Comparison of ENCODE assay signal across 8 mouse cellular contexts in the genomic region with DNA sequence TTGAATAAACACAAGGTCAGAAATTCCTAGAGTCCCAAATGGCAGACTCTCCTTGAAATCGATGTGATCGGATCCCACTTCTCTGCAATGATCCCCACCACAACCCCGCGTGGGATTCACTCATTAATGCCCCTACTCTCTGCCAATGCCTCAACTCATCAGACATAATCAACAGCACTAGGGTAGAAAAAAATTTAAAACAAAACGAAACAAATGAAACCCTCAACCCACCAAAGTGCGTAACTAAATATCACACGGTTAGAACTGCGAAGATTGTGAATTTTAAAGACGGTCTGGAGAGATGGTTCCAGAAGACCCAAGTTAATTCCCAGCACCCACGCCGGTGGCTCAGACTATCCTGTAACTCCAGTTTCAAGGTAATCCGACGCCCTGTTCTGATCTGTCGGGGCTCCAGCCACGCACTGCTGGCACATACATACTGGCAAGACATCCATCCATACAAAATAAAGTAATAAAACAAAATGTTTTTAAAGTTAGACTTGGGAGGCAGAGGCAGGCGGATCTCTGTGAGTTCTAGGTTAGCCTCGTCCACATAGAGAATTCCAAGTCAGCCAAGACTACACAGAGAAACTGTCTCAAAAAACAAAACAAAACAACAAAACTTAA. TPM values are rescaled to one million over a fixed set of nuclear protein-coding genes. Genes with fewer than 3 reads are reported as not detected.
DNase-seq lines count a peak whose midpoint lies in the region; ATAC-seq and TF ChIP-seq lines count a peak whose summit lies in the region.

No protein-coding gene starts in this region.

- TF ChIP-seq CTCF in G1E (IDR thresholded peaks at IDR 0.05; ENCODE audit: low read depth, low read length) = no peak
- TF ChIP-seq CTCF in forebrain, postnatal 0 days (IDR thresholded peaks at IDR 0.05; ENCODE audit: low read depth) = no peak
- no peak for TF ChIP-seq CTCF in liver, postnatal 0 days (IDR thresholded peaks at IDR 0.05; ENCODE audit: low read depth)

- H3K9me3 ChIP-seq in heart, embryonic 12.5 days (replicated peaks) = no peaks in the 10 kb centered on the region
- H3K9me3 ChIP-seq in G1E (replicated peaks) = no peaks in the 10 kb centered on the region
- H3K9me3 ChIP-seq in forebrain, postnatal 0 days (ENCODE audit: low read length) = no peaks in the 10 kb centered on the region
- no peaks in the 10 kb centered on the region for H3K9me3 ChIP-seq in liver, postnatal 0 days (ENCODE audit: low read length)

- no peak overlapping the region for H3K27ac ChIP-seq in heart, embryonic 12.5 days (ENCODE audit: poor library complexity, severe bottlenecking)
- no peak overlapping the region for H3K27ac ChIP-seq in forebrain, postnatal 0 days (ENCODE audit: low read depth, low read length)
- H3K27ac ChIP-seq in liver, postnatal 0 days (ENCODE audit: low read depth) = peak overlapping the region; percentile 44; the same call in 1 of the 2 replicates

- H3K4me2 ChIP-seq in heart, embryonic 12.5 days = peak overlapping the region; percentile 74
- peak overlapping the region; percentile 56 for H3K4me2 ChIP-seq in forebrain, postnatal 0 days (ENCODE audit: low read depth)
- peak overlapping the region; percentile 79 for H3K4me2 ChIP-seq in liver, postnatal 0 days (ENCODE audit: low read depth, low read length)

- peaks cover 14% of the 10 kb centered on the region for H3K4me1 ChIP-seq in heart, embryonic 12.5 days (replicated peaks)
- H3K4me1 ChIP-seq in G1E (ENCODE audit: insufficient read depth, low read depth, low read length) = peaks cover 47% of the 10 kb centered on the region
- peaks cover 13% of the 10 kb centered on the region; the same call in 1 of the 2 replicates for H3K4me1 ChIP-seq in forebrain, postnatal 0 days (ENCODE audit: insufficient read depth)
- H3K4me1 ChIP-seq in liver, postnatal 0 days (ENCODE audit: insufficient read depth) = peaks cover 13% of the 10 kb centered on the region; the same call in 1 of the 2 replicates

- peak overlapping the region; percentile 65 for H3K4me3 ChIP-seq in heart, embryonic 12.5 days
- peak overlapping the region; percentile 95 for H3K4me3 ChIP-seq in G1E (ENCODE audit: low read depth, low read length)
- H3K4me3 ChIP-seq in forebrain, postnatal 0 days (ENCODE audit: low read depth, low read length) = peak overlapping the region; percentile 74
- peak overlapping the region; percentile 93 for H3K4me3 ChIP-seq in liver, postnatal 0 days (ENCODE audit: low read depth, low read length)

- no peak for ATAC-seq in heart, embryonic 12.5 days (ENCODE audit: insufficient number of reproducible peaks, low FRiP score)
- no peak for ATAC-seq in G1E (ENCODE audit: extremely low read depth, insufficient number of reproducible peaks, low FRiP score, poor library complexity, severe bottlenecking)
- ATAC-seq in forebrain, postnatal 0 days = no peak
- ATAC-seq in liver, postnatal 0 days = no peak

- no peak for TF ChIP-seq EP300 in liver, postnatal 0 days (IDR thresholded peaks at IDR 0.05; ENCODE audit: low read depth)

- peaks cover 8% of the 10 kb centered on the region for H3K36me3 ChIP-seq in heart, embryonic 12.5 days
- H3K36me3 ChIP-seq in G1E (replicated peaks) = peaks cover 36% of the 10 kb centered on the region
- 0 out of 2 replicates have a peak, but pooled peaks cover 5% of the 10 kb centered on the region for H3K36me3 ChIP-seq in forebrain, postnatal 0 days (ENCODE audit: insufficient read depth)
- peaks cover 5% of the 10 kb centered on the region; the same call in 1 of the 2 replicates for H3K36me3 ChIP-seq in liver, postnatal 0 days (replicated peaks; ENCODE audit: insufficient read depth, low read length)

- DNase-seq in heart, postnatal 4 days = no peak
- DNase-seq in G1E (ENCODE audit: low spot score) = no peak
- no peak for DNase-seq in forebrain, postnatal 0 days
- DNase-seq in liver, postnatal 0 days = no peak
- no peak for DNase-seq in urinary bladder, postnatal 10 days (ENCODE audit: low spot score)
- DNase-seq in T-cell, adult 2 months (ENCODE audit: low spot score) = no peak
- no peak for DNase-seq in kidney, adult 11 months

- peak overlapping the region; percentile 78 for H3K9ac ChIP-seq in heart, embryonic 12.5 days
- H3K9ac ChIP-seq in forebrain, postnatal 0 days = peak overlapping the region; percentile 89
- peak overlapping the region; percentile 92 for H3K9ac ChIP-seq in liver, postnatal 0 days (replicated peaks)

- no peaks in the 10 kb centered on the region for H3K27me3 ChIP-seq in heart, embryonic 12.5 days (replicated peaks)
- H3K27me3 ChIP-seq in G1E (ENCODE audit: insufficient read depth, low read length) = no peaks in the 10 kb centered on the region
- H3K27me3 ChIP-seq in forebrain, postnatal 0 days (ENCODE audit: insufficient read depth, low read length) = no peaks in the 10 kb centered on the region
- H3K27me3 ChIP-seq in liver, postnatal 0 days (ENCODE audit: insufficient read depth, low read length) = no peaks in the 10 kb centered on the region

- 62% methylated on average over 17 of the region's 17 CpGs for WGBS in heart, embryonic 12.5 days
- 67% methylated on average over 17 of the region's 17 CpGs for WGBS in forebrain, postnatal 0 days
- WGBS in liver, postnatal 0 days (ENCODE audit: insufficient replicate concordance) = 61% methylated on average over 17 of the region's 17 CpGs

RNA-seq across cellular contexts. Expression of a gene that starts 0.8 kb away (rescaled TPM):
- polyA plus RNA-seq in heart, embryonic 12.5 days (2016; fragmentation: Nextera tagmentation; extraction: Ambion mirVana) = 28.6 and 30.6 TPM in 2 replicates
- 10 to 100 TPM; 18.5 TPM for total RNA-seq in heart, postnatal 4 days (2021)
- total RNA-seq in G1E (2014; fragmentation: Nextera tagmentation) (599 and 631 TPM in 2 replicates), G1E (2017) (107 and 108 TPM in 2 replicates)
- polyA plus RNA-seq in G1E (2012) = 47.9 and 51.0 TPM in 2 replicates
- total RNA-seq in forebrain, postnatal 0 days (2014; rRNA removed) = 41.8 and 51.0 TPM in 2 replicates
- polyA plus RNA-seq in forebrain, postnatal 0 days (2015; fragmentation: Nextera tagmentation; extraction: Ambion mirVana) = 19.3 and 25.6 TPM in 2 replicates
- polyA plus RNA-seq in liver, postnatal 0 days (2015; fragmentation: Nextera tagmentation; extraction: Ambion mirVana) = 6.9 and 8.5 TPM in 2 replicates
